Mouse (Mus musculus) lung, postnatal 0 days (tissue): ENCODE measurements around the gene Dnajc28. TPM values are rescaled to one million over a fixed set of nuclear protein-coding genes. Genes with fewer than 3 reads are reported as not detected.

ENCODE experiments used
- ATAC-seq: fragments of 200-750 bp; cut with Nextera tagmentation; 2 replicates; pipeline ENCODE4 v1.8.0; 2017; ENCODE audit warnings: moderate library complexity
- DNase-seq: peaks from one replicate; pipeline ENCODE4 v3.0.0-alpha.2; 2016; ENCODE audit warnings: low spot score
- H3K27ac ChIP-seq: fragments of 300-500 bp; sonication (generic); 2 replicates; pipeline ENCODE4 v1.5.1; 2014; ENCODE audit warnings: antibody characterized with exemption, mild to moderate bottlenecking, low read length, mixed read lengths
- H3K27me3 ChIP-seq: fragments of 300-500 bp; sonication (generic); replicated peaks from 2 replicates; pipeline ENCODE4 v1.6.1; 2014; ENCODE audit warnings: low read length, mixed read lengths; ENCODE audit not compliant: insufficient read depth
- H3K36me3 ChIP-seq: fragments of 300-500 bp; sonication (generic); 2 replicates; pipeline ENCODE4 v1.6.1; 2014; ENCODE audit warnings: low read length, mixed read lengths; ENCODE audit not compliant: insufficient read depth
- H3K4me1 ChIP-seq: fragments of 300-500 bp; sonication (generic); 2 replicates; pipeline ENCODE4 v1.6.1; 2014; ENCODE audit warnings: antibody characterized with exemption, low read depth, low read length, mixed read lengths; ENCODE audit not compliant: insufficient read depth
- H3K4me2 ChIP-seq: fragments of 300-500 bp; sonication (generic); replicated peaks from 2 replicates; pipeline ENCODE4 v1.6.1; 2014; ENCODE audit warnings: low read depth, mild to moderate bottlenecking, low read length, moderate library complexity, mixed read lengths
- H3K4me3 ChIP-seq: fragments of 300-500 bp; sonication (generic); 2 replicates; pipeline ENCODE4 v1.5.1; 2014; ENCODE audit warnings: low read depth, low read length
- H3K9ac ChIP-seq: fragments of 300-500 bp; sonication (generic); replicated peaks from 2 replicates; pipeline ENCODE4 v1.6.1; 2014; ENCODE audit warnings: low read depth, mild to moderate bottlenecking
- H3K9me3 ChIP-seq: fragments of 300-500 bp; sonication (generic); 2 replicates; pipeline ENCODE4 v1.6.1; 2016; ENCODE audit warnings: low read length, mixed read lengths
- CTCF ChIP-seq: IDR thresholded peaks from 2 replicates; pipeline ENCODE4 v1.5.1; 2016; ENCODE audit warnings: antibody characterized with exemption, mild to moderate bottlenecking
- EP300 ChIP-seq: IDR thresholded peaks from 2 replicates; pipeline ENCODE4 v1.6.1; 2016; ENCODE audit warnings: antibody characterized with exemption, mild to moderate bottlenecking, control low read depth
- WGBS: fragments of 180-500 bp; shearing (Covaris S2); extraction: QIAGEN DNeasy Blood & Tissue Kit; methylation state at CpG from one replicate; pipeline ENCODE4 v1.1.7; 2014; 5-methylcytosine and 5-hydroxymethylcytosine counted together
- polyA plus RNA-seq: library from polyadenylated mRNA; unstranded; fragments of >200 nt; fragmentation: Nextera tagmentation; extraction: Ambion mirVana; gene quantifications from 2 replicates; pipeline ENCODE4 v1.2.1, GENCODE M21; 2015

Gene Dnajc28
- polyA plus RNA-seq, 1 experiment from 2014 or later = 6.2 TPM

- Histone ChIP-seq H3K4me3 (no peak overlapping the region), H3K36me3 (no peaks in the 10 kb centered on the region), H3K9me3 (no peaks in the 10 kb centered on the region), H3K9ac (no peak overlapping the region), H3K4me2 (no peak overlapping the region), H3K27ac (no peak overlapping the region), H3K4me1 (0 out of 2 replicates have a peak, but pooled peaks cover 8% of the 10 kb centered on the region), H3K27me3 (no peaks in the 10 kb centered on the region)
- ATAC-seq = peak; percentile 57
- no peak for TF ChIP-seq CTCF
- no peak for TF ChIP-seq EP300
- DNase-seq = peak; percentile 39
- 32% methylated on average over 8 of the region's 8 CpGs for WGBS
Measured at GRCm38 (mm10) chr16:91592162-91592561, 26.7 kb downstream of the Dnajc28 start.

GRCm38 (mm10) chr16:91588703-91589102 lies 30.1 kb downstream of the Dnajc28 start:
- Histone ChIP-seq H3K4me3 (no peak overlapping the region), H3K9me3 (no peaks in the 10 kb centered on the region), H3K27ac (no peak overlapping the region), H3K4me2 (no peak overlapping the region), H3K9ac (no peak overlapping the region), H3K27me3 (no peaks in the 10 kb centered on the region), H3K36me3 (no peaks in the 10 kb centered on the region; the same call in 1 of the 2 replicates), H3K4me1 (no peaks in the 10 kb centered on the region)
- no peak for ATAC-seq
- WGBS = 89% methylated on average over 3 of the region's 3 CpGs
- TF ChIP-seq CTCF = no peak
- TF ChIP-seq EP300 = no peak
- no peak for DNase-seq

GRCm38 (mm10) chr16:91587730-91588453 lies 30.9 kb downstream of the Dnajc28 start:
- no peak overlapping the region for H3K9ac ChIP-seq
- H3K4me1 ChIP-seq = no peaks in the 10 kb centered on the region
- ATAC-seq (no peak), DNase-seq (no peak)
- no peak overlapping the region for H3K4me3 ChIP-seq
- no peak overlapping the region for H3K27ac ChIP-seq
- no peak for TF ChIP-seq EP300
- no peak for TF ChIP-seq CTCF
- 73% methylated on average over 6 of the region's 6 CpGs for WGBS
- no peaks in the 10 kb centered on the region; the same call in 1 of the 2 replicates for H3K36me3 ChIP-seq
- no peaks in the 10 kb centered on the region for H3K27me3 ChIP-seq
- no peaks in the 10 kb centered on the region for H3K9me3 ChIP-seq
- no peak overlapping the region for H3K4me2 ChIP-seq

GRCm38 (mm10) chr16:91586244-91586643 lies 32.6 kb downstream of the Dnajc28 start:
- no peak for TF ChIP-seq CTCF
- Histone ChIP-seq H3K4me3 (no peak overlapping the region), H3K9ac (no peak overlapping the region), H3K4me1 (no peaks in the 10 kb centered on the region), H3K9me3 (no peaks in the 10 kb centered on the region), H3K27me3 (no peaks in the 10 kb centered on the region), H3K27ac (no peak overlapping the region), H3K36me3 (no peaks in the 10 kb centered on the region; the same call in 1 of the 2 replicates), H3K4me2 (no peak overlapping the region)
- no peak for ATAC-seq
- WGBS = 82% methylated on average over 6 of the region's 6 CpGs
- DNase-seq = no peak

- TF ChIP-seq EP300 (no peak), CTCF (no peak)
- no peak for DNase-seq
- WGBS = 85% methylated on average over 5 of the region's 5 CpGs
- Histone ChIP-seq H3K9me3 (no peaks in the 10 kb centered on the region), H3K4me3 (no peak overlapping the region), H3K4me2 (no peak overlapping the region), H3K36me3 (no peaks in the 10 kb centered on the region; the same call in 1 of the 2 replicates), H3K4me1 (no peaks in the 10 kb centered on the region), H3K9ac (no peak overlapping the region), H3K27me3 (no peaks in the 10 kb centered on the region), H3K27ac (no peak overlapping the region)
- no peak; the same call in 1 of the 2 replicates for ATAC-seq
Measured at GRCm38 (mm10) chr16:91585617-91586016, 33.2 kb downstream of the Dnajc28 start.

GRCm38 (mm10) chr16:91582307-91582706 lies 36.5 kb downstream of the Dnajc28 start:
- WGBS = 71% methylated on average over 2 of the region's 2 CpGs
- Histone ChIP-seq H3K4me2 (no peak overlapping the region), H3K4me1 (no peaks in the 10 kb centered on the region), H3K27ac (no peak overlapping the region), H3K9ac (no peak overlapping the region), H3K27me3 (no peaks in the 10 kb centered on the region), H3K36me3 (peaks cover under 1% of the 10 kb centered on the region; the same call in 1 of the 2 replicates), H3K4me3 (no peak overlapping the region), H3K9me3 (no peaks in the 10 kb centered on the region)
- ATAC-seq (no peak), DNase-seq (peak; percentile 30)
- TF ChIP-seq CTCF = peak; percentile 71
- TF ChIP-seq EP300 = no peak
